Mouse (Mus musculus) left cerebral cortex, postnatal 25 days (tissue): Measurements from ENCODE around the gene Mtmr12. TPM values are rescaled to one million over a fixed set of nuclear protein-coding genes. Genes with fewer than 3 reads are reported as not detected.
A peak's percentile ranks its signal among the peaks of the same experiment; 100 is the strongest.
"Not testable (repeated sequence)": the region's sequence is repeated elsewhere in the genome, so short reads cannot be mapped to it uniquely, and the experiment has no call there.

ENCODE experiments used
- DNase-seq, 2 experiments: peaks; one replicate each; pipeline ENCODE4 v3.0.0; 2022; ENCODE audit warnings: low spot score in 2 of 2, mixed read lengths in 1 of 2
- intact Hi-C: fragments of 180-260 bp; cut with DNase I; formaldehyde crosslinking; loops from one replicate; pipeline ENCODE4 v1.15.1; 2025
- total RNA-seq, 2 experiments: library from RNA; stranded (reverse); gene quantifications; 2 replicates each; pipeline ENCODE4 v1.2.3; 2021

The Mtmr12 gene
- total RNA-seq, 2 experiments from 2014 or later = 40.7 to 41.0 TPM

GRCm38 (mm10) chr15:12206646-12207222, 1.9 kb downstream of the Mtmr12 start:
- intact Hi-C loops = loop anchor here (2.0 to 10.0 kb wide), 4 partner anchors 38 to 531 kb away; partner anchors contain the start of genes 1810049J17Rik, Golph3 and Pdzd2
- peak in 1 of 2 experiments; percentile 56 for DNase-seq

- DNase-seq = no peak
- intact Hi-C loops = loop anchor here (2.0 to 10.0 kb wide), 4 partner anchors 37 to 530 kb away; partner anchors contain the start of genes 1810049J17Rik, Golph3 and Pdzd2
These were observed 2.8 kb downstream of the Mtmr12 start for GRCm38 (mm10) chr15:12207556-12208090.

- peak; percentile 74 to 93 for DNase-seq
- intact Hi-C loops = loop anchor here (10.0 kb wide), 1 partner anchor 583 kb away; no protein-coding TSS in a partner anchor
These were observed 6.7 kb downstream of the Mtmr12 start for GRCm38 (mm10) chr15:12211577-12211976.

GRCm38 (mm10) chr15:12212266-12212665, 7.4 kb downstream of the Mtmr12 start:
- intact Hi-C loops = loop anchor here (10.0 kb wide), 1 partner anchor 583 kb away; no protein-coding TSS in a partner anchor
- DNase-seq = no peak

GRCm38 (mm10) chr15:12214531-12215414, 9.9 kb downstream of the Mtmr12 start:
- intact Hi-C loops = loop anchor here (2.0 to 10.0 kb wide), 2 partner anchors 32 to 580 kb away; no protein-coding TSS in a partner anchor
- peak in 1 of 2 experiments; percentile 48 for DNase-seq

GRCm38 (mm10) chr15:12215415-12215718, 10.5 kb downstream of the Mtmr12 start:
- peak; percentile 75 to 96 for DNase-seq
- intact Hi-C loops = loop anchor here (2.0 to 10.0 kb wide), 2 partner anchors 31 to 579 kb away; no protein-coding TSS in a partner anchor

GRCm38 (mm10) chr15:12216119-12216518, 11.3 kb downstream of the Mtmr12 start:
- no peak for DNase-seq
- intact Hi-C loops = loop anchor here (10.0 kb wide), 1 partner anchor 579 kb away; no protein-coding TSS in a partner anchor

- intact Hi-C loops = loop anchor here (10.0 kb wide), 1 partner anchor 578 kb away; no protein-coding TSS in a partner anchor
- no peak for DNase-seq
These were observed 12.0 kb downstream of the Mtmr12 start for GRCm38 (mm10) chr15:12216798-12217197.

- DNase-seq = not testable (repeated sequence)
- intact Hi-C loops = loop anchor here (10.0 kb wide), 1 partner anchor 577 kb away; no protein-coding TSS in a partner anchor
These were observed 12.5 kb downstream of the Mtmr12 start for GRCm38 (mm10) chr15:12217332-12217731.

GRCm38 (mm10) chr15:12217849-12218248, 13.0 kb downstream of the Mtmr12 start:
- intact Hi-C loops = loop anchor here (10.0 kb wide), 1 partner anchor 577 kb away; no protein-coding TSS in a partner anchor
- DNase-seq = no peak

- DNase-seq = no peak
- intact Hi-C loops = loop anchor here (10.0 kb wide), 1 partner anchor 576 kb away; no protein-coding TSS in a partner anchor
These were observed 14.0 kb downstream of the Mtmr12 start for GRCm38 (mm10) chr15:12218583-12219382.

GRCm38 (mm10) chr15:12221131-12221530, 16.3 kb downstream of the Mtmr12 start:
- DNase-seq = no peak
- intact Hi-C loops = no loop called here

- intact Hi-C loops = no loop called here
- no peak for DNase-seq
These were observed 17.9 kb downstream of the Mtmr12 start for GRCm38 (mm10) chr15:12222564-12223302.

GRCm38 (mm10) chr15:12223393-12223792, 18.6 kb downstream of the Mtmr12 start:
- intact Hi-C loops = no loop called here
- no peak for DNase-seq

GRCm38 (mm10) chr15:12224239-12224638, 19.4 kb downstream of the Mtmr12 start:
- intact Hi-C loops = no loop called here
- DNase-seq = no peak

- no peak for DNase-seq
These were observed 20.2 kb downstream of the Mtmr12 start for GRCm38 (mm10) chr15:12225062-12225461.

GRCm38 (mm10) chr15:12226908-12227307, 22.1 kb downstream of the Mtmr12 start:
- no peak for DNase-seq
- intact Hi-C loops = no loop called here

More at GRCm38 (mm10) chr15:12225062-12225461, 20.2 kb downstream of the Mtmr12 start:
- intact Hi-C loops = no loop called here

GRCm38 (mm10) chr15:12227355-12227754, 22.5 kb downstream of the Mtmr12 start:
- intact Hi-C loops = no loop called here
- DNase-seq = no peak
